Mouse (Mus musculus): ENCODE results near the gene Mlxipl.

DNA sequence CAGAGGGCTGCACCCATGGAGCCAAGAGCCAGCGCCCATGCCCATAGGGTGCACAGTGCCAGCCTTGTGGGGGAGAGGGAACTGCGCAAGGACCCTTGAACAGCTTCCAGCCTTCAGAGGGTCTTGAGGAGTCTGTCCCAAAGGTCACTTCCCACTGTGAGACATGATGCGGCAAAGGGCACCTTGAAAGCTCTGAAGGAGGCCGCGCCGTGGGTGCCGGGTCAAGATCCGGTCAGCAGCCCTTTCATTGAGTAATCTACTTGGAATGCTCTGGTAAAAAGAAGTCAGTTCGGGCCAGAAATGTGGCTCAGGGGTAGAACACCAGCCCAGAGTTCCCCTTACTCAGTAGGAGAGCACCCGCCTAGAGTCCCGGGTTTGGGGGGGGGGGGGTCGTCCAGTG, 24.1 kb downstream of the Mlxipl start:
- TF ChIP-seq POLR2A (IDR thresholded peaks at IDR 0.05; ENCODE audit: extremely low read depth, insufficient read depth, low read length) (no peak), CTCF (IDR thresholded peaks at IDR 0.05; ENCODE audit: low read depth, low read length) (no peak)

Data from liver, adult 2 months (tissue).